Comparison of ENCODE assay signal across 8 mouse cellular contexts in genomic region chr10:44148337-44149317, GRCm38 (mm10). TPM values are rescaled to one million over a fixed set of nuclear protein-coding genes. Genes with fewer than 3 reads are reported as not detected.
DNase-seq lines count a peak whose midpoint lies in the region; ATAC-seq and TF ChIP-seq lines count a peak whose summit lies in the region.

Gene Crybg1 (minus strand): TSS chr10:44148853.

- 6% methylated on average over 53 of the region's 53 CpGs for WGBS in kidney, adult 2 months
- WGBS in liver, embryonic 15.5 days (ENCODE audit: insufficient replicate concordance) = 6% methylated on average over 53 of the region's 53 CpGs
- WGBS in neural tube, embryonic 11.5 days = 3% methylated on average over 51 of the region's 53 CpGs

- intact Hi-C loops in left cerebral cortex, postnatal 25 days (cut with DNase I) = no loop called here
- intact Hi-C loops in gastrocnemius, postnatal 36 days (cut with DNase I) = loop anchor here (5.0 kb wide), 1 partner anchor 196 kb away; no protein-coding TSS in a partner anchor

- TF ChIP-seq POLR2A in cortical plate, adult 2 months (IDR thresholded peaks at IDR 0.05; ENCODE audit: extremely low read depth, insufficient read depth, low read length) = no peak
- no peak for TF ChIP-seq POLR2A in kidney, adult 2 months (IDR thresholded peaks at IDR 0.05; ENCODE audit: low read depth, low read length)
- TF ChIP-seq POLR2A in testis, adult 2 months (IDR thresholded peaks at IDR 0.05; ENCODE audit: control insufficient read depth, low read depth, low read length) = no peak

- no peak within 1 kb of the TSS for H3K4me3 ChIP-seq in cortical plate, adult 2 months (ENCODE audit: insufficient read depth, low read length)
- peak within 1 kb of the TSS; percentile 38 for H3K4me3 ChIP-seq in kidney, adult 2 months (ENCODE audit: insufficient read depth, low read depth, low read length)
- H3K4me3 ChIP-seq in liver, embryonic 15.5 days (replicated peaks) = peak within 1 kb of the TSS; percentile 33
- H3K4me3 ChIP-seq in neural tube, embryonic 11.5 days (ENCODE audit: low read depth, low read length) = peak within 1 kb of the TSS; percentile 28
- H3K4me3 ChIP-seq in testis, adult 2 months (ENCODE audit: control insufficient read depth, low read depth, low read length) = peak within 1 kb of the TSS; percentile 57

- peak; percentile 63 for ATAC-seq in liver, embryonic 15.5 days (ENCODE audit: insufficient read depth)
- peak; percentile 61 for ATAC-seq in neural tube, embryonic 11.5 days (ENCODE audit: insufficient read depth, low FRiP score, low TSS enrichment)

- no peaks in the 10 kb centered on the region for H3K27me3 ChIP-seq in kidney, adult 2 months (replicated peaks; ENCODE audit: control insufficient read depth, insufficient read depth, low read length)
- H3K27me3 ChIP-seq in liver, embryonic 15.5 days = peaks cover 60% of the 10 kb centered on the region
- 0 out of 2 replicates have a peak, but pooled peaks cover 2% of the 10 kb centered on the region for H3K27me3 ChIP-seq in neural tube, embryonic 11.5 days (ENCODE audit: control insufficient read depth, insufficient read depth, low read length)
- H3K27me3 ChIP-seq in testis, adult 2 months (ENCODE audit: control insufficient read depth, insufficient read depth, low read length) = no peaks in the 10 kb centered on the region

- H3K36me3 ChIP-seq in kidney, adult 2 months (ENCODE audit: control insufficient read depth, insufficient read depth, low read length) = no peaks in the 10 kb centered on the region
- no peaks in the 10 kb centered on the region for H3K36me3 ChIP-seq in liver, embryonic 15.5 days (replicated peaks)
- no peaks in the 10 kb centered on the region for H3K36me3 ChIP-seq in neural tube, embryonic 11.5 days (ENCODE audit: control insufficient read depth, insufficient read depth, low read length)
- H3K36me3 ChIP-seq in testis, adult 2 months (ENCODE audit: control insufficient read depth, insufficient read depth, low read length) = no peaks in the 10 kb centered on the region

- H3K9me3 ChIP-seq in liver, embryonic 15.5 days (replicated peaks) = no peaks in the 10 kb centered on the region
- H3K9me3 ChIP-seq in neural tube, embryonic 11.5 days (ENCODE audit: control insufficient read depth, low read length) = no peaks in the 10 kb centered on the region

- peak within 1 kb of the TSS; percentile 60 for H3K4me2 ChIP-seq in liver, embryonic 15.5 days
- peak within 1 kb of the TSS; percentile 48 for H3K4me2 ChIP-seq in neural tube, embryonic 11.5 days (ENCODE audit: low read depth)

- H3K4me1 ChIP-seq in cortical plate, adult 2 months (ENCODE audit: control insufficient read depth, insufficient read depth, low read length) = no peaks in the 10 kb centered on the region
- H3K4me1 ChIP-seq in kidney, adult 2 months (ENCODE audit: control insufficient read depth, insufficient read depth, low read length) = 0 out of 2 replicates have a peak, but pooled peaks cover 3% of the 10 kb centered on the region
- H3K4me1 ChIP-seq in liver, embryonic 15.5 days (replicated peaks) = peaks cover 7% of the 10 kb centered on the region
- 0 out of 2 replicates have a peak, but pooled peaks cover 3% of the 10 kb centered on the region for H3K4me1 ChIP-seq in neural tube, embryonic 11.5 days (ENCODE audit: control insufficient read depth, insufficient read depth, low read length)
- H3K4me1 ChIP-seq in testis, adult 2 months (ENCODE audit: control insufficient read depth, insufficient read depth, low read length) = peaks cover 4% of the 10 kb centered on the region

- no peak within 1 kb of the TSS for H3K27ac ChIP-seq in cortical plate, adult 2 months (ENCODE audit: insufficient read depth, low read length)
- H3K27ac ChIP-seq in kidney, adult 2 months (ENCODE audit: insufficient read depth, low read depth, low read length) = no peak within 1 kb of the TSS
- H3K27ac ChIP-seq in liver, embryonic 15.5 days (replicated peaks) = no peak within 1 kb of the TSS
- no peak within 1 kb of the TSS for H3K27ac ChIP-seq in neural tube, embryonic 11.5 days (ENCODE audit: low read depth, low read length)
- H3K27ac ChIP-seq in testis, adult 2 months (ENCODE audit: control insufficient read depth, insufficient read depth, low read depth, low read length) = no peak within 1 kb of the TSS

- TF ChIP-seq CTCF in cortical plate, adult 2 months (IDR thresholded peaks at IDR 0.05; ENCODE audit: extremely low read depth, insufficient read depth, low read length) = 0 out of 2 replicates have a peak, but pooled peaks have one; percentile 17
- peak; percentile 68 for TF ChIP-seq CTCF in kidney, adult 2 months (conservative IDR thresholded peaks at IDR 0.05; ENCODE audit: insufficient read depth, insufficient read length, low read depth, low read length)
- peak; percentile 76 for TF ChIP-seq CTCF in testis, adult 2 months (IDR thresholded peaks at IDR 0.05; ENCODE audit: control insufficient read depth, insufficient read depth, insufficient replicate concordance, low read depth, low read length)

- no peak within 1 kb of the TSS for H3K9ac ChIP-seq in liver, embryonic 15.5 days
- H3K9ac ChIP-seq in neural tube, embryonic 11.5 days (ENCODE audit: low read length) = peak within 1 kb of the TSS; percentile 14; the same call in 1 of the 2 replicates

- peak; percentile 15 to 38 for DNase-seq in left cerebral cortex, adult 18-20 months (ENCODE audit: low spot score in 2 of 2)
- no peak for DNase-seq in left cerebral cortex, postnatal 25 days (ENCODE audit: low spot score in 2 of 2)
- peak; percentile 10 to 21 for DNase-seq in gastrocnemius, postnatal 36 days
- DNase-seq in kidney, adult 2 months = peak; percentile 74
- DNase-seq in neural tube, embryonic 11.5 days (ENCODE audit: low spot score) = peak; percentile 67

RNA-seq across cellular contexts. Expression of gene Crybg1, which starts in this region (rescaled TPM):
- total RNA-seq in left cerebral cortex, adult 18-20 months (2021) = under 1 TPM; 0.58 to 0.66 TPM
- total RNA-seq in left cerebral cortex, postnatal 25 days (2021) = under 1 TPM; 0.48 to 0.50 TPM
- polyA plus RNA-seq in cortical plate, adult 2 months (2012; rRNA removed) = 0.40 TPM in 2 replicates
- total RNA-seq in gastrocnemius, postnatal 36 days (2021) = 1 to 10 TPM; 1.0 to 1.3 TPM
- 4.0 and 4.5 TPM in 2 replicates for polyA plus RNA-seq in kidney, adult 2 months (2012; rRNA removed)
- polyA plus RNA-seq in liver, embryonic 15.5 days (2015; fragmentation: Nextera tagmentation; extraction: Ambion mirVana) = 0.62 and 0.83 TPM in 2 replicates
- 0.05 and 0.12 TPM in 2 replicates for polyA plus RNA-seq in neural tube, embryonic 11.5 days (2014; fragmentation: Nextera tagmentation; extraction: Ambion mirVana)
- polyA plus RNA-seq in testis, adult 2 months (2012; rRNA removed) = 0.41 and 0.75 TPM in 2 replicates

Comparison
In these comparisons a context has a peak if more than half of its experiments do, and no peak if none do; other contexts are left out.
1. Peak in DNase-seq in left cerebral cortex, adult 18-20 months; RNA of the gene not detected or under 1 TPM.
2. Peak in ATAC-seq, H3K4me3 ChIP-seq and H3K4me2 ChIP-seq in liver, embryonic 15.5 days; RNA of the gene not detected or under 1 TPM.
3. Peak in DNase-seq, ATAC-seq, H3K4me3 ChIP-seq, H3K9ac ChIP-seq and H3K4me2 ChIP-seq in neural tube, embryonic 11.5 days; RNA of the gene not detected or under 1 TPM.
4. DNase-seq: peak in gastrocnemius, postnatal 36 days (2 of 2) and kidney, adult 2 months (single experiment); none in left cerebral cortex, postnatal 25 days (0 of 2).
5. CTCF ChIP-seq: peak in every context shown above with its lines; median percentile 76 in testis, adult 2 months; 68 in kidney, adult 2 months; 17 in cortical plate, adult 2 months.